In genomic region chr7:64451441-64451840, GRCm38 (mm10) we compare ENCODE assay signal across 9 mouse cellular contexts. TPM values are rescaled to one million over a fixed set of nuclear protein-coding genes. Genes with fewer than 3 reads are reported as not detected.
DNase-seq lines count a peak whose midpoint lies in the region.
"Had no signal": no experiment of that assay in that cellular context is flagged by ENCODE, and none has a peak within 500 bp of the region (broad histone marks: within the 10 kb centered on the region; RNA-seq: fewer than 3 reads in every experiment).

No protein-coding gene starts in this region.

- no peak overlapping the region for H3K4me3 ChIP-seq in limb, embryonic 10.5 days

- 80% methylated on average over 4 of the region's 4 CpGs for WGBS in limb, embryonic 10.5 days

- no peaks in the 10 kb centered on the region for H3K9me3 ChIP-seq in limb, embryonic 10.5 days (replicated peaks)

- H3K36me3 ChIP-seq in limb, embryonic 10.5 days, result no peaks in the 10 kb centered on the region
- H3K36me3 ChIP-seq: G1E had no signal

- H3K27ac ChIP-seq in limb, embryonic 10.5 days, result no peak overlapping the region

- H3K4me1 ChIP-seq in limb, embryonic 10.5 days, result no peaks in the 10 kb centered on the region

- no peaks in the 10 kb centered on the region for H3K27me3 ChIP-seq in limb, embryonic 10.5 days (ENCODE audit: low read depth, poor library complexity, severe bottlenecking)

- peak; percentile 78 for DNase-seq in cerebellum, adult 8-10 months
- peak; percentile 49 to 65 for DNase-seq in frontal cortex, adult 2 months (ENCODE audit: extremely low spot score in 1 of 2, low spot score in 1 of 2)
- DNase-seq in left cerebral cortex, adult 18-20 months (ENCODE audit: low spot score in 2 of 2), result peak; percentile 56 to 63
- DNase-seq in retina, embryonic 14.5 days (ENCODE audit: low spot score), result peak; percentile 23
- DNase-seq in MN1 (ENCODE audit: low spot score), result no peak
- no peak for DNase-seq in kidney, postnatal 36 days
- DNase-seq in adrenal gland, adult 2 months, result no peak
- no peak for DNase-seq in limb, embryonic 10.5 days (ENCODE audit: low spot score)

RNA-seq across cellular contexts. Expression of gene Apba2, which starts 50.1 kb away (rescaled TPM):
- polyA plus RNA-seq in frontal cortex, adult 2 months (2012; rRNA removed), result 143 and 155 TPM in 2 replicates
- total RNA-seq in left cerebral cortex, adult 18-20 months (2021), result 100 to 1,000 TPM; 228 to 245 TPM
- total RNA-seq in adrenal gland, adult 2 months (2021), result under 1 TPM in 1 of 2 experiments, not detected in 1; 0.31 TPM
- polyA plus RNA-seq in adrenal gland, adult 2 months (2012; rRNA removed), result 0.48 and 1.4 TPM in 2 replicates
- 6.6 and 7.8 TPM in 2 replicates for polyA plus RNA-seq in limb, embryonic 10.5 days (2016; fragmentation: Nextera tagmentation; extraction: Ambion mirVana)
- polyA plus RNA-seq: G1E had no signal

RNA-seq across cellular contexts. Expression of gene Mcee, which starts 59.0 kb away (rescaled TPM):
- polyA plus RNA-seq in frontal cortex, adult 2 months (2012; rRNA removed), result 62.2 and 69.6 TPM in 2 replicates
- total RNA-seq in left cerebral cortex, adult 18-20 months (2021), result 10 to 100 TPM; 42.1 to 44.3 TPM
- 10 to 100 TPM; 77.1 to 93.6 TPM for total RNA-seq in adrenal gland, adult 2 months (2021)
- polyA plus RNA-seq in adrenal gland, adult 2 months (2012; rRNA removed), result 9.4 and 12.9 TPM in 2 replicates
- 42.2 and 45.1 TPM in 2 replicates for polyA plus RNA-seq in limb, embryonic 10.5 days (2016; fragmentation: Nextera tagmentation; extraction: Ambion mirVana)

RNA-seq across cellular contexts. Expression of gene Mphosph10, which starts 59.4 kb away (rescaled TPM):
- polyA plus RNA-seq in frontal cortex, adult 2 months (2012; rRNA removed), result 10.3 and 13.7 TPM in 2 replicates
- total RNA-seq in left cerebral cortex, adult 18-20 months (2021), result 10 to 100 TPM; 18.2 to 22.4 TPM
- total RNA-seq in adrenal gland, adult 2 months (2021), result 10 to 100 TPM; 23.8 to 34.2 TPM
- 0.06 and 0.10 TPM in 2 replicates for polyA plus RNA-seq in adrenal gland, adult 2 months (2012; rRNA removed)
- polyA plus RNA-seq in limb, embryonic 10.5 days (2016; fragmentation: Nextera tagmentation; extraction: Ambion mirVana), result 51.9 and 53.3 TPM in 2 replicates

Comparison
In these comparisons a context has a peak if more than half of its experiments do, and no peak if none do; other contexts are left out.
1. DNase-seq: peak in cerebellum, adult 8-10 months (single experiment), frontal cortex, adult 2 months (2 of 2), left cerebral cortex, adult 18-20 months (2 of 2) and retina, embryonic 14.5 days (single experiment); none in MN1 (single experiment), kidney, postnatal 36 days (0 of 2), adrenal gland, adult 2 months (single experiment) and limb, embryonic 10.5 days (single experiment).
2. RNA of gene Apba2, which starts 50.1 kb away (polyA plus RNA-seq): 143 to 155 TPM in frontal cortex, adult 2 months; 6.6 to 7.8 TPM in limb, embryonic 10.5 days and 0.48 to 1.4 TPM in adrenal gland, adult 2 months; every median in the first group is over 10 times any median in the second.
3. RNA of gene Mphosph10, which starts 59.4 kb away (polyA plus RNA-seq): 51.9 to 53.3 TPM in limb, embryonic 10.5 days and 10.3 to 13.7 TPM in frontal cortex, adult 2 months; 0.06 to 0.10 TPM in adrenal gland, adult 2 months; every median in the first group is over 10 times any median in the second.